Mouse (Mus musculus) left cerebral cortex, postnatal 36 days (tissue): Measurements from ENCODE around the gene Cstad. TPM values are rescaled to one million over a fixed set of nuclear protein-coding genes. Genes with fewer than 3 reads are reported as not detected.
A peak's percentile ranks its signal among the peaks of the same experiment; 100 is the strongest.

ENCODE experiments used
- DNase-seq, 2 experiments: peaks; one replicate each; pipeline ENCODE4 v3.0.0; 2021 to 2022; ENCODE audit warnings: low spot score in 2 of 2, mixed read lengths in 1 of 2
- intact Hi-C: fragments of 180-260 bp; cut with DNase I; formaldehyde crosslinking; loops from one replicate; pipeline ENCODE4 v1.15.1; 2025
- total RNA-seq, 2 experiments: library from RNA; stranded (reverse); gene quantifications; 2 replicates each; pipeline ENCODE4 v1.2.3; 2021

Cstad gene
- total RNA-seq, 2 experiments from 2014 or later = 3.9 to 8.0 TPM

GRCm38 (mm10) chr2:30592951-30593350 is 1.9 kb upstream of the Cstad start:
- no peak for DNase-seq
- intact Hi-C loops = loop anchor here (5.0 to 10.0 kb wide), 2 partner anchors 46 to 62 kb away; no protein-coding TSS in a partner anchor

DNA sequence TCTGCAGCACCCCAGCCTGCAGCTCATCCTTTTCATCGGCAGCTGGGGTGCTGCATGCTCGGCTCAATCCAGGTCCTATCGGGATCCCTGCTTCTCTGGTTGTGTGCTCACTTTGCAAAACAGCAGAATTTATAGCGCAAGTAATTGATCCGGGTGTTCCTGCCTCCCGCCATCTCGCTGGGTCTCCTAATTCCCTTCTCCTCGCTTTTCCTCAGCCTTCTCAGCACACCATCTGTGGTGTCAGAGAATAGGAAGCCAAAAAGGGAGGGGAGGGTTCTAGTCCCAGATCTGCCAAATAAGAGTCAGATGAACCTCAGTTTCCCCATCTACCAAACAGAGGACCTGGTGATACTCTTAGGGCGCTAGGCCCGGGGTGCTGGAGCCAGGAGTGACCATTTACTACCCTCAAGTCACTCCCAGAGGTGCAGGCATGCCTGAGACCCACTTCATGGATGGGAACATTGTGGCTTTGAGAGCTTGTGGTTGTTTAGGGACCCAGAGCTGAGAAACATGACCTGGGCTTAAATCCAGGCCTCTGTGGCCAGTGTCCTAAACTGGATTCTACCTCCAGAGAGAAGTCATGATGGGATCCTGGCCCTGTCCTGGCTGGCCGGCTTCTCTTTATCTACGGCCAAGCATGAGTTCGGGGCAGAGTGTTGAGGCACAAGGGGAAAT is 1.1 kb upstream of the Cstad start:
- intact Hi-C loops = loop anchor here (2.0 to 10.0 kb wide), 4 partner anchors 46 to 125 kb away; no protein-coding TSS in a partner anchor
- DNase-seq = peak in 1 of 2 experiments; percentile 27

DNA sequence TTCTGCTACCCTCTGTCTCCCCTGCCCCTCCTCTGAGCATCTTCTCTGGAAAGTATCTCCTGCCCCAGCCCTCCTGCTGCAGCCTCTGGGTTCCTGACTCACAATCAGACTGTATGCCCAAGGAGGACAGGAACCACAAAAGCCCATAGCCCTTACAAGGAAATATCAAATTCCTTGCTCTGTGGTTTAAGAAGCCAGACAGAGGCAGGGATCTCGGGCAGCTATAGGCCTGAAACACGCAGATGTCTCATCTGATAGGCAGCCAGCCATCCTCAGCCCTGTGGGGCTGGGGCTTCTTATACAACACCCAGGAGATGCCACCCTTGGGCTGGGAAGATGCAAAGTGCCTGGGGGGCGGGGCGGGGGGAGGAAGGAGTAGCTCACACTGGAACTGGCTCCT is 956 bp downstream of the Cstad start:
- intact Hi-C loops = loop anchor here (2.0 to 10.0 kb wide), 4 partner anchors 59 to 197 kb away; no protein-coding TSS in a partner anchor
- DNase-seq = no peak

- intact Hi-C loops = loop anchor here (5.0 to 10.0 kb wide), 2 partner anchors 55 to 193 kb away; no protein-coding TSS in a partner anchor
- DNase-seq = no peak
These were observed 4.8 kb downstream of the Cstad start for GRCm38 (mm10) chr2:30599621-30600020.

GRCm38 (mm10) chr2:30600291-30600690 is 5.5 kb downstream of the Cstad start:
- DNase-seq = no peak
- intact Hi-C loops = no loop called here

DNA sequence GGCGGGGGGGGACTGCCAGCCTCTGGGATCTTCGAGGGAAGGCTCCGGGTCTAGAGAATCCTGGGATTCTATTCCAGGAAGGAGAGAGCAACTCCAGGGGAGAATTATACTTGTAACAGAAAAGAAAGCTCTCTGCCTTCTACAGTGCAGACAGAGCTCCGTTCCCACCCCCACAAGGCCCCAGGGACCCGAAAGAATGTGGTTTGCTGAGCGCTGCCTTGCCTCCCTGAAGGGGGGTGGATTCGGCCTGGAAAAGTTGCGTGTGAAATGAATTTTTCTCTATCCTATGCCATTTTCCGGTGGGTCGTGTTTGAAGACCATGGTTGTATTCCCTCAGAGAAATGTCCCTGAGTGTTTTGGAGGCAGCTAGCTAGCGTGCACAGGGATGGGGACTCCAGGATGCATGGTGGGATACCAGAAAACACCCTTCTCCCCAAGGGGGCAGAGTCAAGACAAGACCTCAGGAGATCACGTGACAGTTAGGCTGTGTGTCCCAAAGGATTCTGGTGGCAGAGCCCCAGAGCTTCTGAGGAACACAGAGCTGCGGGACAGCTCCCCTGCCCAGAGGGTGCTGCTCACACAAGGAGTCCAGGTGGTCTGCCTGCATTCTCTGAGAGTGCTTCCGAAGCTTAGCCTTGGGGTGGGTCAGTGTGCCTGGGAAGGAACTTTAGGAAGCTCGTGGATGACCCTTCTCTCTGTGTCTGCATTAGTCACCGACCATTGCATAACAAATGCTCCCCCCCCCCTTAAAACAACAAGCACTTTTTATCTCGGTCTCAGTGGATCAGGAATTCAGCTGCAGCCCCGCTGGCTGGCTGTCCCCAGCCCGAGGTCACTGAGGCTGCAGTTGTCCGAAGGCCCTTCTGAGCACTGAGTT is 6.4 kb downstream of the Cstad start:
- intact Hi-C loops = no loop called here
- no peak for DNase-seq

DNA sequence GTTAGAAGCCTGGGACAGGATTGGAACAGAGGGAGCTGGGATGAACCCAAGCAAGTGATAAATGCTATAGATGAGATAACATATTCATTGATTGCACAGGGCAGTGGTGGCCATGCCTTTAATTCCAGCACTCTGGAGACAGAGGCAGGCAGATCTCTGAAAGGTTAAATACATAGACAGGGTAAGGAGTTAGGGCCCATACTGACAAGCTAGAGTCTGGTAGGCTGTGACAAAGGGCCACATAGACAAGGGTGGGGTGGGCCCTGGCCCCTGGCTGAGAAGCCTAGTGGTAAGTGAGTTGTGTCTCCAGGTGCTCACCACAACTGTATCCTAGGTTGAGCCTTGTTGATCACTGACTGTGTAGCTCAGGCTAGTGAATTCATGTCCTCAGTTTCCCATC is 7.6 kb downstream of the Cstad start:
- intact Hi-C loops = no loop called here
- no peak for DNase-seq

- intact Hi-C loops = no loop called here
- DNase-seq = no peak
These were observed 8.9 kb downstream of the Cstad start for GRCm38 (mm10) chr2:30603731-30604130.

GRCm38 (mm10) chr2:30604880-30605761 is 10.3 kb downstream of the Cstad start:
- no peak for DNase-seq
- intact Hi-C loops = no loop called here

DNA sequence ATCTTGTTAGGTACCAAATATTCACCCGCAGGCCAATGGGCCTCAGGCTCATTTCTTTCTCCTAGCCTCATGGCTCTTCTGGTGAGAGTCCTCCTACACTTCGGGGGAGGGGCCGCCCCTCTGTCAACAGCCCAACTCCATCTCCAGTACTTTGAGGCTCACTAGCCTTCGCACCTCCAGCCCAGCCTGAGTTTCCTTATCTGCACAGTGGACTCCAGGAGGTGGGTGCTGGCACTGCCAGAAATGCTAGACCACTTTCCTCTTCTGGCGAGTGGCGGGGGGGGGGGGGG is 10.9 kb downstream of the Cstad start:
- DNase-seq = no peak
- intact Hi-C loops = no loop called here

DNA sequence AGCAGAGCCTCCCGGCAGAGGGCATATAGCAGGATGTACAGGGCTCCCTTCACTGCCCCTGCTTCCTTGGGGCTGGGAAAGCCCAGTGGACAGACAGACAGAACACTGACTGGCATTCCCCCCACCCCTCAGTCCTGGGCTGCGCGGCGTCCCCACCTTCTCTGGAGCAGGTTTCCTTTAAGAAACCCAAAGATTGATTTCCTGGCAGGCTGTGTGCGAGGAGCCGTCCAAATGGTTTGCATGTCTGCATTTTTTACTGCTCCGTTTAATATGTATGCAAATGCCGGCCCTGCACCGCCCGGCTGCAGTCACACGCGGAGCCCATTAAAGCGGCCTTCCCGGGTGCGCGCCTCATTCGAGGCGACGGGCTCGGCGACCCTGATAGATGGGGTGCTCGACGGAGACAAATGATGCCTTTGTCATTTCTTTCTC is 11.8 kb downstream of the Cstad start:
- DNase-seq = no peak
- intact Hi-C loops = no loop called here

DNA sequence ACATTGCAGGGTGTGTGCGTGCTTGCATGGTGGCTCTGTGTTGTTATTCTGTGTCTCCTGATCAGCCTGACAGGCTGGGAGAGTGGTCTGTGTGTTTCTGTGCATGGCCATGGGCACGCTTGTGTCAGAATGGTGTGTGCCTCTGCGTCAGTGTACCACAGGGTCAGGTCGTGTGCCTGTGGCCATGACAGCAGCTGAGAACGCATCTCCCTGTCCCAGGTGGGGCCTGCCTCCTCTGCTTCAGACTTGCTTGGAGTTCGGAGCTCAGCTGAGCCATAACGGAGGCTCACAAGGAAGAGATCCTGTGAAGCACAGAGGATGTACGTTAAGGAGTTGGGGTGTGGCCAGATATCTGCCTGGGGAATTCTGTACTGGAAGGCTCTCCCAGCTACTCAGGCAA is 13.1 kb downstream of the Cstad start:
- intact Hi-C loops = no loop called here
- no peak for DNase-seq

GRCm38 (mm10) chr2:30608690-30609201 is 13.9 kb downstream of the Cstad start:
- DNase-seq = no peak
- intact Hi-C loops = no loop called here

DNA sequence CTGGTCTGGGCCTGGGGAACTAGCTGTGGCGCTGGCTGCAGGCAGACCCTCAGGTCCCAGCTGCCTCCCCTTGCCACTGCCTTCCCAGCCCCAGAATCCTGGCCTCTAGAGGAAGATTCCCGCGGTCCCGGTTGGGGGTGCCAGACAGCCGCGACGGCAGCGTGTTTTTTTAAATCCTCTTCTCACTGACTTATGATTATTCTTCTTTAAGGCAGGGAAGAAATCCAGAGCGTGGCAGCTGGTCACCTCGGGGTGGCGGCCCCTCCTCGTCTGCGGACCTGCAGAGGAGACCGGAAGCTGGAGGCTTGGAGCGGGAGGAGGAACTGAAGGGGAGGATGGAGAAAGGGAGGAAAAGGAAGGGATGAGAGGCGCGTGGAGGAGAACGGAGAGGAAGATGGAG is 18.7 kb downstream of the Cstad start:
- DNase-seq = peak; percentile 62 to 68
- intact Hi-C loops = loop anchor here (5.0 kb wide), 1 partner anchor 179 kb away; no protein-coding TSS in a partner anchor

GRCm38 (mm10) chr2:30614151-30614923 is 19.5 kb downstream of the Cstad start:
- intact Hi-C loops = loop anchor here (5.0 kb wide), 1 partner anchor 178 kb away; no protein-coding TSS in a partner anchor
- no peak for DNase-seq

- DNase-seq = no peak
- intact Hi-C loops = no loop called here
These were observed 21.0 kb downstream of the Cstad start for GRCm38 (mm10) chr2:30615869-30616268.

- intact Hi-C loops = no loop called here
These were observed 21.6 kb downstream of the Cstad start for GRCm38 (mm10) chr2:30616464-30616863.

DNA sequence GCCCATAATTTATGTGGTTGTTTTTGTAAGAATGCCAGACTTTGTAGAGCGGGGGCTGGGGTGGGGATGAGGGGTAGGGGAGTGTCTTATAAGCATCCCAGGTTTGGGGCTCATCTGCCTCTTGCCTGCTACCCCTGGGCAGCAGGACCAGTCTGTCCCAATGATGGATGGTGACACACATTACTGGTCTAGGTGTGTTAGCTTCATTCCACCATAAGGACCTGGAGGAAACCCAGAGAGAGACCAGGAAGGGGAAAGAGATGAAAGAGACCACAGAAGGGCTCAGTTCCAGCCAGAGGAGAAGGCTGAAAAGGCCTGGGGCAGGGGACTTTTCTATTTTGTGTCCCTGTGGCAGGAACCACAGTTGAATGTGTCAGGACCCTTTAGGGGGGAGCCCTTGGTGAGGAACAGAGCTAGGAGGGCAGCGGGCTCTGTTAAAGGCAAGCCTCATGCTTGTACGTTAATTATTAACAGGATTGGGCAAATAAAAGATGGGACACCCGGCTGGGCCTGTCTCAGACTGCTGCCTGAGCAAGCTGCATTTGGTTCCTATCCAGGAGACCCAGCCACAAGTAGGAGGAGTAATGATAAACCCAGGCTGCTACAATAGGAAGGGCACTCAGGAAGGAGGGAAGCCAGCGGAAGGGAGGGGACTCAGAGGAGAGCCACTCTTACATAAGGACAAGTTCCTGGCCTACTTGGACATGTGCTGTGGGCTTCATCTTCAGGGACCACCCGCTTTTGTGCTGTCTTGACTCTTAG is 23.8 kb downstream of the Cstad start:
- DNase-seq = no peak
- intact Hi-C loops = no loop called here

More at GRCm38 (mm10) chr2:30616464-30616863, 21.6 kb downstream of the Cstad start:
- DNase-seq = no peak
